8 mouse cellular contexts compared by ENCODE assay signal in genomic region chr4:130274346-130275015, GRCm38 (mm10). TPM values are rescaled to one million over a fixed set of nuclear protein-coding genes. Genes with fewer than 3 reads are reported as not detected.
A peak's percentile ranks its signal among the peaks of the same experiment; 100 is the strongest.
DNase-seq lines count a peak whose midpoint lies in the region; ATAC-seq lines count a peak whose summit lies in the region.

No protein-coding gene starts in this region.

- H3K9me3 ChIP-seq in forebrain, embryonic 13.5 days (replicated peaks), result no peaks in the 10 kb centered on the region
- H3K9me3 ChIP-seq in liver, embryonic 16.5 days (replicated peaks; ENCODE audit: control insufficient read depth, low read length), result no peaks in the 10 kb centered on the region

- H3K4me2 ChIP-seq in forebrain, embryonic 13.5 days, result peak overlapping the region; percentile 78
- H3K4me2 ChIP-seq in liver, embryonic 16.5 days (ENCODE audit: low read depth, low read length), result peak overlapping the region; percentile 59

- H3K4me1 ChIP-seq in forebrain, embryonic 13.5 days, result peaks cover 35% of the 10 kb centered on the region
- H3K4me1 ChIP-seq in liver, embryonic 16.5 days (ENCODE audit: control insufficient read depth, low read depth, low read length), result peaks cover 7% of the 10 kb centered on the region

- peak overlapping the region; percentile 84 for H3K4me3 ChIP-seq in forebrain, embryonic 13.5 days
- H3K4me3 ChIP-seq in liver, embryonic 16.5 days (ENCODE audit: low read depth, low read length), result peak overlapping the region; percentile 50

- peak; percentile 88 for ATAC-seq in forebrain, embryonic 13.5 days
- no peak for ATAC-seq in liver, embryonic 16.5 days (ENCODE audit: low read depth)

- H3K9ac ChIP-seq in forebrain, embryonic 13.5 days, result peak overlapping the region; percentile 97
- no peak overlapping the region for H3K9ac ChIP-seq in liver, embryonic 16.5 days (ENCODE audit: low read depth, low read length)

- H3K27me3 ChIP-seq in forebrain, embryonic 13.5 days, result no peaks in the 10 kb centered on the region
- peaks cover 75% of the 10 kb centered on the region for H3K27me3 ChIP-seq in liver, embryonic 16.5 days (ENCODE audit: control insufficient read depth, insufficient read depth, low read depth, low read length)

- WGBS in forebrain, embryonic 13.5 days, result under 1% methylated on average over 29 of the region's 29 CpGs
- WGBS in liver, embryonic 16.5 days (ENCODE audit: insufficient replicate concordance), result 2% methylated on average over 29 of the region's 29 CpGs

- H3K36me3 ChIP-seq in forebrain, embryonic 13.5 days (ENCODE audit: poor library complexity, severe bottlenecking), result peaks cover 9% of the 10 kb centered on the region
- H3K36me3 ChIP-seq in liver, embryonic 16.5 days (ENCODE audit: control insufficient read depth, insufficient read depth), result no peaks in the 10 kb centered on the region

- peak; percentile 43 to 52 for DNase-seq in layer of hippocampus, postnatal 10 days (ENCODE audit: low spot score in 2 of 2)
- DNase-seq in layer of hippocampus, adult 9-11 months, result no peak
- peak; percentile 65 for DNase-seq in cerebellum, adult 11 months
- no peak for DNase-seq in ovary, postnatal 10 days (ENCODE audit: low spot score)
- DNase-seq in thymus, postnatal 0 days (ENCODE audit: low spot score), result no peak
- no peak for DNase-seq in thymus, postnatal 25 days

- peak overlapping the region; percentile 99 for H3K27ac ChIP-seq in forebrain, embryonic 13.5 days
- H3K27ac ChIP-seq in liver, embryonic 16.5 days (ENCODE audit: low read length), result no peak overlapping the region

RNA-seq across cellular contexts. Expression of gene Serinc2, which starts 4.5 kb away (rescaled TPM):
- total RNA-seq in layer of hippocampus, postnatal 10 days (2021), result 1 to 10 TPM; 6.3 to 6.4 TPM
- polyA plus RNA-seq in forebrain, embryonic 13.5 days (2015; fragmentation: Nextera tagmentation; extraction: Ambion mirVana), result 101 and 107 TPM in 2 replicates
- polyA plus RNA-seq in liver, embryonic 16.5 days (2015; fragmentation: Nextera tagmentation; extraction: Ambion mirVana), result 0.76 and 1.3 TPM in 2 replicates
- 8.3 and 9.4 TPM in 2 replicates for polyA plus RNA-seq in thymus, postnatal 0 days (2015; fragmentation: Nextera tagmentation; extraction: Ambion mirVana)

RNA-seq across cellular contexts. Expression of gene Fabp3, which starts 33.9 kb away (rescaled TPM):
- 100 to 1,000 TPM; 142 to 168 TPM for total RNA-seq in layer of hippocampus, postnatal 10 days (2021)
- polyA plus RNA-seq in forebrain, embryonic 13.5 days (2015; fragmentation: Nextera tagmentation; extraction: Ambion mirVana), result 46.8 and 49.5 TPM in 2 replicates
- polyA plus RNA-seq in liver, embryonic 16.5 days (2015; fragmentation: Nextera tagmentation; extraction: Ambion mirVana), result 3.0 and 5.4 TPM in 2 replicates
- 2.9 and 3.1 TPM in 2 replicates for polyA plus RNA-seq in thymus, postnatal 0 days (2015; fragmentation: Nextera tagmentation; extraction: Ambion mirVana)

RNA-seq across cellular contexts. Expression of gene Gm10570, which starts 34.0 kb away (rescaled TPM):
- total RNA-seq in layer of hippocampus, postnatal 10 days (2021), result not detected
- polyA plus RNA-seq in forebrain, embryonic 13.5 days (2015; fragmentation: Nextera tagmentation; extraction: Ambion mirVana), result 0.72 TPM in 1 of 2 replicates, not detected in the other
- not detected in 2 replicates for polyA plus RNA-seq in liver, embryonic 16.5 days (2015; fragmentation: Nextera tagmentation; extraction: Ambion mirVana)
- polyA plus RNA-seq in thymus, postnatal 0 days (2015; fragmentation: Nextera tagmentation; extraction: Ambion mirVana), result not detected in 2 replicates

RNA-seq across cellular contexts. Expression of gene Gm853, which starts 52.3 kb away (rescaled TPM):
- total RNA-seq in layer of hippocampus, postnatal 10 days (2021), result not detected
- 0.13 TPM in 1 of 2 replicates, not detected in the other for polyA plus RNA-seq in forebrain, embryonic 13.5 days (2015; fragmentation: Nextera tagmentation; extraction: Ambion mirVana)
- polyA plus RNA-seq in liver, embryonic 16.5 days (2015; fragmentation: Nextera tagmentation; extraction: Ambion mirVana), result not detected in 2 replicates
- 0.05 TPM in 1 of 2 replicates, not detected in the other for polyA plus RNA-seq in thymus, postnatal 0 days (2015; fragmentation: Nextera tagmentation; extraction: Ambion mirVana)

Comparison
In these comparisons a context has a peak if more than half of its experiments do, and no peak if none do; other contexts are left out.
1. DNase-seq: peak in layer of hippocampus, postnatal 10 days (2 of 2) and cerebellum, adult 11 months (single experiment); none in layer of hippocampus, adult 9-11 months (single experiment), ovary, postnatal 10 days (single experiment), thymus, postnatal 0 days (single experiment) and thymus, postnatal 25 days (single experiment).